Mouse (Mus musculus) granulocyte monocyte progenitor cell, adult 5-6 weeks (primary cell): ENCODE data around the gene Fras1. TPM values are rescaled to one million over a fixed set of nuclear protein-coding genes. Genes with fewer than 3 reads are reported as not detected.

Experiments used
- ATAC-seq: replicated peaks from 2 replicates; pipeline ENCODE4 v1.8.0; 2016; ENCODE audit warnings: mild to moderate bottlenecking, moderate TSS enrichment, inconsistent platforms; ENCODE audit not compliant: poor library complexity, severe bottlenecking
- total RNA-seq, 2 experiments: library from RNA; stranded (forward) in 1 of 2; stranded (reverse) in 1 of 2; fragments of 200-712, 200-1000 nt in 1 of 2; fragments of >200 nt in 1 of 2; fragmentation: Nextera tagmentation in 1 of 2; gene quantifications; 2 replicates each; pipeline ENCODE4 v1.2.3; 2014 to 2017

The Fras1 gene
- total RNA-seq, 2 experiments from 2014 or later, result not detected

- ATAC-seq, result no peak
These were observed 22.3 kb downstream of the Fras1 start for GRCm38 (mm10) chr5:96395786-96396650.

GRCm38 (mm10) chr5:96402555-96402954 is 28.8 kb downstream of the Fras1 start:
- ATAC-seq, result no peak

GRCm38 (mm10) chr5:96405139-96405842 is 31.5 kb downstream of the Fras1 start:
- no peak for ATAC-seq

GRCm38 (mm10) chr5:96408291-96408690 is 34.5 kb downstream of the Fras1 start:
- no peak for ATAC-seq

GRCm38 (mm10) chr5:96412754-96413394 is 39.1 kb downstream of the Fras1 start:
- ATAC-seq, result no peak

GRCm38 (mm10) chr5:96417121-96417520 is 43.4 kb downstream of the Fras1 start:
- ATAC-seq, result no peak

- ATAC-seq, result no peak
These were observed 47.8 kb downstream of the Fras1 start for GRCm38 (mm10) chr5:96421550-96421949.

GRCm38 (mm10) chr5:96422716-96423115 is 49.0 kb downstream of the Fras1 start:
- no peak for ATAC-seq

- no peak for ATAC-seq
These were observed 51.6 kb downstream of the Fras1 start for GRCm38 (mm10) chr5:96425391-96425790.

GRCm38 (mm10) chr5:96429532-96430141 is 55.9 kb downstream of the Fras1 start:
- ATAC-seq, result no peak

- ATAC-seq, result no peak
These were observed 64.1 kb downstream of the Fras1 start for GRCm38 (mm10) chr5:96437870-96438269.

GRCm38 (mm10) chr5:96439811-96440210 is 66.1 kb downstream of the Fras1 start:
- no peak for ATAC-seq

GRCm38 (mm10) chr5:96447460-96447859 is 73.7 kb downstream of the Fras1 start:
- no peak for ATAC-seq

- no peak for ATAC-seq
These were observed 78.3 kb downstream of the Fras1 start for GRCm38 (mm10) chr5:96452027-96452426.

GRCm38 (mm10) chr5:96453386-96453785 is 79.6 kb downstream of the Fras1 start:
- ATAC-seq, result no peak

- no peak for ATAC-seq
These were observed 80.7 kb downstream of the Fras1 start for GRCm38 (mm10) chr5:96454422-96454821.

GRCm38 (mm10) chr5:96455241-96455640 is 81.5 kb downstream of the Fras1 start:
- ATAC-seq, result no peak

GRCm38 (mm10) chr5:96457436-96457958 is 83.7 kb downstream of the Fras1 start:
- ATAC-seq, result no peak

GRCm38 (mm10) chr5:96459605-96460004 is 85.8 kb downstream of the Fras1 start:
- no peak for ATAC-seq

GRCm38 (mm10) chr5:96462197-96462596 is 88.4 kb downstream of the Fras1 start:
- ATAC-seq, result no peak
